Mouse (Mus musculus) naive thymus-derived CD4-positive, alpha-beta T cell, adult 5 months (primary cell): ENCODE measurements around the gene Mdh2. TPM values are rescaled to one million over a fixed set of nuclear protein-coding genes. Genes with fewer than 3 reads are reported as not detected.

Source experiments
- polyA plus RNA-seq: library from polyadenylated mRNA; unstranded; fragments of 100-300 nt; shearing (Covaris generic); gene quantifications from one replicate; pipeline ENCODE4 v1.2.1, GENCODE M21; 2017

The Mdh2 gene
- 384 TPM for polyA plus RNA-seq

DNA sequence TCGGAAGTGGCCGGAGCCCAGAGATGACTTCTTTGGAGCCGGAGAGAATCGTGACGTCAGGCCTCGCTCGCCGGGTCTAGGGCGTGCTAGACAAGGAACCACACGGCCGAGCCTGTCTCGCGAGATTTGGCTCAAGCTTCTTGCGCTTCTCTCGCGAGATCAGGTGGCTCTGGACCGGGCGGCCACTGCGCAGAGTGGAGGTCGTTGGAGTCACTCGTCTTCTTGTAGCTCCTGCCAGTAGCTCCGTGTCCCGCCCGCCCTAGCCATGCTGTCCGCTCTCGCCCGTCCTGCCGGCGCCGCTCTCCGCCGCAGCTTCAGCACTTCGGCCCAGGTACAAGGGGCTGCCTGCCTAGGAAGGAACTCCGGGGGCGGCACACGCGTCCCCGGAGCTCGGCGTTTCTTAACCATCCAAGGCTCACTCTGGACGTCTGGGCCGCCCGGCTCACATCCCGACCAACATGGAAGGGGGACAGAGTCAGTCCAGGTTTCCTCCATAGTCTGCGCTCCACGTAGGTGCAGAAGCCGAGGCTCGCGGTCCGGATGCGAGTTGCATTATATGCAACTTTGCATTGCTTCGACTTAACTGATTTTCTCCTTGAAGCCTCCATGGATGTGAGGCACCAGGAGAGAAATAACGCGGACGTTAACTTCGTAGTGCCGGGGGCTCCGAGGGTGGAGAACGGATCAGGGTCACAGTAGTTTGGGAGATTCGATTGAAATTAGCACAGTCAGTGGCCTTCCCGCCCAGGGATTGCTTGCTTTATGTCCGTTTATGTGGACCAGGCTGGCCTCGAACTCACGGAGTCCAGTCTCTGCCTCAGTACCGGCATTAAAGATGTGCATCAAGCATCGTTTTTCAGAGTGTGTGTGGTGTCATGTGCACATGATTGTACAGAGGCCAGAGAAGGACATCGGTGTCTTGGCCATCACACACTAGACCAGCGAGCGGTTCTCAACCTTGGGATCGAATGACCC, at the start of gene Mdh2:
Gene Mdh2, plus strand, starts transcription at position 10 of the 975 bp plus-strand sequence.

DNA sequence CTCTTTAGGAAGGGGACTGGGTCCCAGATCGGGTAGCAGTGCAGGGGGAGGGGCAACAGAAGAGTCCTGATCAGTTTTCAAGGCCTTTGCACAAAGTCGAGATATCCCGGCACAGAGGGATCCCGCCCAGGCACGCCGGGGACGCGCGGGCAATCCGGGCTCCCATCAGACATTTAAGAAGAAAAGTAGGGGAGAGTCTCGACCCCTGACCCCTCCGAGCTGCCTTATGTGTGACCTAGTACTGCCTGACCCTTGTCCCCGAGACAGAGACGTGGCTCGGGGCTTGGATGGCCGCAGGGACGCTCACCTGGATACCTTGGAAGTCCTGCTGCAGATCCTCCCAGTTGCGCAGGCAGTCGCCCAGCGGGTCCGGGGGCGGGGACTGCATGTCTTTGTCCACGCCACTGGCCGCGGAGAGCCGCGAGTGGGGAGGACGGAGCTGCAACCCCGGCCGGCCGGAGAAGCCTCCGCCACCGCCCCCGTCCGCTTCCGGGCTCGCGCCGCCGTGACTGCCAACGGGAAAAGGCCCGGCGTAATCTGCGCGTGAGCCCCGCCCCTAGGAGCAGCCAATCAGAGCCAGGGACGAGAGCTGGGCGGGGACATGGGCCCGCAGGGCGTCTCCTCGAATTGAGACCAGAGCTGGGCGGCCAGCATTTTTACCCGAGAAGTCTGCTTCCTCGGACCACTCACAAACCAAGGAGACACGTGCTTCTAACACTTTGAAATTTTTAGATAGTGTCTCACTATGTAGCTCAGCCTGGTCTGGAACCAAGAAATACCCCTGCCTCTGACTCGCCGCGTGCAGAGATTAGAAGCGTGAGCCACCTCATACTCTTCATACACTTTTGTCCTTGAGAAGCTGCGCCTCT, 34.3 kb upstream of the Mdh2 start, which contains the start of gene Tmem120a:
Gene Tmem120a, minus strand, starts transcription at position 708 of the 869 bp plus-strand sequence.

DNA sequence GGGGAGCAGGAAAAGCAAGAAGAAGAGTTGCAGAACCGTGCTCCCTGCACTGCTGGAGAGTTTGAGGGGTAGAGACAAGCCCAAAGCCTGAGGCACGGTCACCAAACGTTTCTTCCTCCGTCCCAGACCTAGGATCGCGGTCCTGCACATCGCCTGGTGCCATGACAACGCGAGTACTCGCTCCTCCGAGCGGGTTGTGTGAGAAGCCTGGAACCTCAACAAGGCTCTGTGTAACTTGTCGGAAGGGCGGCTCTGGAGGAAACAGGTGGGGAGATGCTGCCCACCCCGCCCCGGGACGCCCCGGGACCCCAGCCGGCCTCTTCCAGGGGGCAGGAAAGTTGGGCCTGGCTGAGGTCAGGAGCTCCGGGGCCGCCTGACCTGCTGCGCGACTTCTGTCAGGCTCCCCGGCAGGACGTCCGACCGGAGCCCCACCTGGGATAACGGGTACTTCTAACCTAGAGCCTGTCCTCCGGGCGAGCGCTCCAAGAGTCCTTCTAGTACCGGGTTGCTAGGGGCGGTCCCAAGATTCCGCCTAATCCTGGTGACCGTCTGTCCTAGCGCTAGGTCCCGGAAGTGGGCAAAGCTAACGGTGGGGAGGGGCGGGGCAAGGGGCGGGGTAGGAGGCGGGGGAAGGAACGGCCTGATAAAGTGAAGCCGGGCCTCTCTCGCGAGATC, 347 bp upstream of the Mdh2 start, which contains the start of gene Styxl1:
Gene Styxl1, minus strand, starts transcription at position 590 of the 675 bp plus-strand sequence.

DNA sequence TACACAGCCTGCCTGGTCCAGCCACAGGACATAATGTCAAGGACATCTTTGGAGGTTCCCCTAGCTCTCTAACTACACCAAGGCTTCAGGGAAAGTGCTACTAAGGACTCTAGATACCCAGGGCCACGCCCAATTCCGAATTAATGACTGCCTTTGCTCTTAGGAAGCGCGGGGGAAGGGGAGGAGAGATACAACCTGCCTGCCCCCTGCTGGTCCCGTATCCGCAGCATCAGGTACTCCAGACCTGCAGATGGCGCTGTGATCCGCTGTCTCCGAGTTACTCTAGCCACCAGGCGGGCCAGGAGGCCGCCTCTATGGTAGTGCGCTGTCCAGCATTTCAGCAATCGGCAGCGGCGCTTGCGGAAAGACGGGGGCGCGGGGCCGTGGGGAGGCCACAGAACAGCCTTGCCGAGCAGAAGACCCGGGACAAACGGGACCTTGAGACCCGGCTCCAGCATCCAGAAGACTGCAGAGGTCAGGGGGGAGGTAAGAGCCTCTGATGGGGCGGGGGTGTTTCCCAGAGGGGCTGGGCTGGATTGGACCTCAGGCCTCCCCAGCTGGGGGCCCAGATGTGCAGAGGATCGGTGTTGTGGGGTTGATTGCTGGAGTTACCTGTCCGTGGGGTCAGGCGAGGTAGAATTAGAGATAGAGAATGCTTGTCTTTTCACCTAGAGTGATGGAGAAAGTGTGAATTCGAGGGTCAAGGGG, 28.4 kb downstream of the Mdh2 start, which contains the start of gene Srrm3:
Gene Srrm3, plus strand, starts transcription at position 336 of the 708 bp plus-strand sequence.

Other genes starting within 250 kb of the Mdh2 start
- 0.21 TPM for gene Hip1, start 233.4 kb upstream of the Mdh2 start, polyA plus RNA-seq
- not detected for gene Ccl26, start 214.9 kb upstream of the Mdh2 start, polyA plus RNA-seq
- not detected for gene Ccl24, start 205.4 kb upstream of the Mdh2 start, polyA plus RNA-seq
- 24.4 TPM for gene Rhbdd2, start 145.9 kb upstream of the Mdh2 start, polyA plus RNA-seq
- gene Por, start 108.4 kb upstream of the Mdh2 start, polyA plus RNA-seq, result 147 TPM
- gene Tmem120a, start 34.0 kb upstream of the Mdh2 start, polyA plus RNA-seq, result 33.3 TPM
- gene Styxl1, start 95 bp upstream of the Mdh2 start, polyA plus RNA-seq, result 0.51 TPM
- 0.34 TPM for gene Srrm3, start 28.4 kb downstream of the Mdh2 start, polyA plus RNA-seq
- gene Hspb1, start 109.4 kb downstream of the Mdh2 start, polyA plus RNA-seq, result 2.7 TPM
- 51.7 TPM for gene Ywhag, start 156.1 kb downstream of the Mdh2 start, polyA plus RNA-seq
- gene Ssc4d, start 196.1 kb downstream of the Mdh2 start, polyA plus RNA-seq, result 0.52 TPM
- not detected for gene Zp3, start 201.6 kb downstream of the Mdh2 start, polyA plus RNA-seq
- gene Dtx2, start 216.3 kb downstream of the Mdh2 start, polyA plus RNA-seq, result 32.1 TPM